Mouse (Mus musculus) erythroblast, embryonic 14.5 days (primary cell): ENCODE results near the gene Rbpj. TPM values are rescaled to one million over a fixed set of nuclear protein-coding genes. Genes with fewer than 3 reads are reported as not detected.

Source experiments
- H3K27me3 ChIP-seq: 2 replicates; pipeline ENCODE4 v1.6.1; 2012; ENCODE audit warnings: inconsistent platforms; ENCODE audit not compliant: control insufficient read depth
- H3K36me3 ChIP-seq: 2 replicates; pipeline ENCODE4 v1.6.1; 2012; ENCODE audit warnings: mild to moderate bottlenecking, inconsistent platforms; ENCODE audit not compliant: control insufficient read depth
- H3K4me1 ChIP-seq: 2 replicates; pipeline ENCODE4 v1.6.1; 2012; ENCODE audit warnings: inconsistent platforms; ENCODE audit not compliant: control insufficient read depth
- H3K4me3 ChIP-seq: replicated peaks from 2 replicates; pipeline ENCODE3; 2012; ENCODE audit warnings: moderate library complexity, mild to moderate bottlenecking, inconsistent platforms
- H3K9me3 ChIP-seq: 2 replicates; pipeline ENCODE4 v1.6.1; 2012; ENCODE audit warnings: low read length, inconsistent platforms, mixed read lengths; ENCODE audit not compliant: control insufficient read depth
- GATA1 ChIP-seq: IDR thresholded peaks from 2 replicates; pipeline ENCODE4 v1.6.1; 2012; ENCODE audit warnings: low read length, inconsistent platforms, mixed read lengths
- TAL1 ChIP-seq: IDR thresholded peaks from 3 replicates; pipeline ENCODE4 v1.6.1; 2012; ENCODE audit warnings: low read length, inconsistent platforms, mixed read lengths
- polyA plus RNA-seq: library from polyadenylated mRNA; stranded (reverse); fragments of >175 nt; gene quantifications from 2 replicates; pipeline ENCODE4 v1.2.3, GENCODE M21; 2012

The Rbpj gene
- polyA plus RNA-seq, 1 experiment = 0.21 TPM

- H3K27me3 ChIP-seq = no peaks in the 10 kb centered on the region
- H3K4me3 ChIP-seq = no peak overlapping the region
- H3K9me3 ChIP-seq = no peaks in the 10 kb centered on the region
- no peaks in the 10 kb centered on the region for H3K36me3 ChIP-seq
- H3K4me1 ChIP-seq = no peaks in the 10 kb centered on the region
- TF ChIP-seq TAL1 (no peak), GATA1 (no peak)
Observed at GRCm38 (mm10) chr5:53499571-53499970, 33.6 kb downstream of the Rbpj start.

DNA sequence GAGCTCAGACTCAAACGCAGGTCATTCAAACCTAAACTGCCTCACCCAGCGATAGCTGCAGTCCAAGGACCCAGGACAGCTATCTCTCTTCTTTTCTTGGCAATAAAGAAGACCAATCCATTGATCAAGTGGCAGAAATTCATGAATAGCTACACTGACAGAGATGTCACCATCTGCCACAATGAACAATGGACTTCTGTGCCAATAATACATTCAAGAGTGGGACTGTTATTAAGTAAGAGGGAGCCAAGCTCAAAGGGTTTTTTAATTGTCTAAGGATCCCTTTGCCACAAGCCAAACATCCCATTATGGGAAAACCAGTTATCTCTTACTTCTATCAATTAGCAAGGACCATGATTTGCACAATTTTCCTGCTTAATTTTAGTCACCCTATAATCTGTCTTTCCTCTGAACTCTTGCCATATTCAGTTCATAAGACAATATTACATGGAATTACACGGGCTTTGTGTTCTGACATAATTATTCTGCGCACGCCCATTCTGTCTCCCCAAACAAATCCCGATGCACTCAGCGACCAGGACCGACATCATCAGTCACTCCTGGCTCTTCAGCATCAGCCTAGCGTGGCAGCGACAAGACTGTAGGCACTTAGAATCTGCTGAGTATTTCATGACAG is 34.7 kb downstream of the Rbpj start:
- H3K9me3 ChIP-seq = no peaks in the 10 kb centered on the region

DNA sequence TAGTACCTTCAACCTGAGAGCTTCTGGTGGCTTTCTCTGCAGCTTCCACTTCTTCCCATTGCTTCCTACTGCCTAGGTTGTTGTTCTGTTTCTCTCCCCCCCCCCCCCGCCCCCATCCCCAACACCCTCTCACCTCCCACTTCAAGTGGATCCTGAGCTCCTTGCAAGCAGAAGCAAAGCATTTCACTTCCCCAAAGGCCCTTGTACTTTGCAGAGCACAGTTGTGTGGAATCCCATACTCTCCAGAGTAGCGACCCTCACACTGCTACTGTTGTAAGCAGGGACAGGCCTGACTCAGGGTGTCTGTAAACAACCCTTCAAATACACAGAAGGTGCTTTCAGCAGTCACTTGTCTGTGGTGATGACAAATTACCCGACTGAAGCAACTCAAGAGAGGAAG is 37.3 kb downstream of the Rbpj start:
- H3K36me3 ChIP-seq = no peaks in the 10 kb centered on the region

More for the DNA sequence above, 34.7 kb downstream of the Rbpj start:
- Histone ChIP-seq H3K27me3 (no peaks in the 10 kb centered on the region), H3K4me3 (no peak overlapping the region), H3K4me1 (no peaks in the 10 kb centered on the region), H3K36me3 (no peaks in the 10 kb centered on the region)
- TF ChIP-seq GATA1 = no peak
- no peak for TF ChIP-seq TAL1

DNA sequence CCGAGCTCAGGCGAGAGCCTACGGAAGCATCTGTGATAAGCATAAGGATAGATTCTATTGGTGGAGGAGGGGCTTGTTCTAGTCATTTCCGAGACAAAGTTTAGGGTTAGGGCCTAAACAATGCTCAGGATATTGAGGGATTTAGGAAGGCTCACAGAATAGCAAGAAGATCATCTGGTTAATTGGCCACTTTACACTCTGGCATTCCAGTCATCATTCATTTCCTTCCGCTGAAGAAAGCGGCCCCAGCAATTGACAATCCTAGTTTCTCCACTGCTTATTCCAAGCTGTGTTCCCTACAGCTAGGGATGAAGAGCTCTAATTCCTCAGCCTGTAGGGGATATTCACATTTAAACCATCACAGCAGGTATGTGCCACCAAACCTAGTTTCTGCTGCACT is 39.8 kb downstream of the Rbpj start:
- Histone ChIP-seq H3K4me1 (no peaks in the 10 kb centered on the region), H3K4me3 (no peak overlapping the region), H3K36me3 (no peaks in the 10 kb centered on the region), H3K9me3 (no peaks in the 10 kb centered on the region), H3K27me3 (no peaks in the 10 kb centered on the region)
- no peak for TF ChIP-seq TAL1
- no peak for TF ChIP-seq GATA1

More for the DNA sequence above, 37.3 kb downstream of the Rbpj start:
- TF ChIP-seq TAL1 = no peak
- Histone ChIP-seq H3K27me3 (no peaks in the 10 kb centered on the region), H3K9me3 (no peaks in the 10 kb centered on the region), H3K4me3 (no peak overlapping the region), H3K4me1 (no peaks in the 10 kb centered on the region)

- TF ChIP-seq TAL1 (no peak), GATA1 (peak; percentile 8; the same call in 1 of the 2 replicates)
- Histone ChIP-seq H3K4me3 (no peak overlapping the region), H3K36me3 (no peaks in the 10 kb centered on the region), H3K4me1 (no peaks in the 10 kb centered on the region), H3K27me3 (no peaks in the 10 kb centered on the region), H3K9me3 (no peaks in the 10 kb centered on the region)
Observed at GRCm38 (mm10) chr5:53507371-53507770, 41.4 kb downstream of the Rbpj start.

GRCm38 (mm10) chr5:53509465-53509864 is 43.5 kb downstream of the Rbpj start:
- TF ChIP-seq TAL1 (no peak), GATA1 (no peak)
- Histone ChIP-seq H3K36me3 (no peaks in the 10 kb centered on the region), H3K4me3 (no peak overlapping the region), H3K9me3 (no peaks in the 10 kb centered on the region), H3K27me3 (no peaks in the 10 kb centered on the region), H3K4me1 (no peaks in the 10 kb centered on the region)

- no peak overlapping the region for H3K4me3 ChIP-seq
- no peaks in the 10 kb centered on the region for H3K4me1 ChIP-seq
- H3K27me3 ChIP-seq = no peaks in the 10 kb centered on the region
- no peak for TF ChIP-seq TAL1
- no peak for TF ChIP-seq GATA1
- H3K36me3 ChIP-seq = no peaks in the 10 kb centered on the region
- H3K9me3 ChIP-seq = no peaks in the 10 kb centered on the region
Observed at GRCm38 (mm10) chr5:53509927-53510326, 44.0 kb downstream of the Rbpj start.

DNA sequence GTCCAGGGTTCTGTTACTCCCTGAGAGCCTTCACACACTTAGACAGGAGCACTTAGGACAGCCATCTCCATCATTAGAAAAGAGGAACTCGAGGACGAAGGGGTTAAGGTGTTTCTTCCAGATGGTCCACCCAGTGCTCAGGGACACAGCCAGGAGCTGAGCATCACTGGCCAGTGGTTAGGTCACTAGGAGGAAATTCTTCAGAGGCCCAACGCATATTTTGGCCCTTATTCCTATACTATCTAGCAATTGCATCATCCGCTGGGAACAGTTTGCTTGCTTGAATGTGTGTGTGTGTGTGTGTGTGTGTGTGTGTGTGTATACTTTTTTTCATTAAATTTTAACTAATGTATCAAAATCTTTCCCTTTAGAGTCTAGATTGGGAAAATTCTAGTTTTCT is 45.5 kb downstream of the Rbpj start:
- no peak for TF ChIP-seq GATA1
- TF ChIP-seq TAL1 = no peak
- Histone ChIP-seq H3K27me3 (no peaks in the 10 kb centered on the region), H3K4me3 (no peak overlapping the region), H3K4me1 (no peaks in the 10 kb centered on the region), H3K36me3 (no peaks in the 10 kb centered on the region), H3K9me3 (no peaks in the 10 kb centered on the region)

DNA sequence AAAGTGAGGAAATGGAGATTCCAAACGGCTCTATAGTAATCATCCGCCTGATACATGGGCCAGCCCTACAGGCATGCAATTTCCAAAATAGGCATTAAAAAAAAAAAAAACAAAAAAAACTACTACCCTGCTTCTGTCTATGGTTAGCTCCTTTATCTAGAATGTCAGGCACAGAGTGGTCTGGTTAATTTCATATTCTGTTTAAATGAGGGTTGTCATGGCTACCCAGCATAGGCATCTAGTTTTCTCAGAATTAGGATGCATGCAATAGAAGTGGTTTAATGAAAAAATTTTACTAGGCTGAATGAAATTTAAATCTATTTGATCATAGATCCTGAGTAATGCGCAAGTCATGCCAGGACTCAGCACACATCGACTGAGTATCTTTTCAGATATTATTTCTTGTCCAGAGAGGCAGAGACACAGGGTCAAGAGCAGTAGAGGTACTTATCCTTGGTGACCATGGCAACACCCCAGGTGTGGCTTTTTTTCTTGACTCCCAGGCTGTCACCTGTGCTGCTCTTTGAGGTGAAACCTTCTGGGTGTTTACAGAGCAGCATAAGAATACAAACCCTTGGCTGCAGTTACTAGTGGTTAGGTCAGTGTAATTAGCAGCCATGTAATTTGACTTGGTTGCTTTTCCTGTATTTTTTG is 49.1 kb downstream of the Rbpj start:
- H3K4me3 ChIP-seq = no peak overlapping the region
- no peaks in the 10 kb centered on the region for H3K9me3 ChIP-seq
- no peaks in the 10 kb centered on the region for H3K36me3 ChIP-seq
- no peaks in the 10 kb centered on the region for H3K27me3 ChIP-seq
- TF ChIP-seq TAL1 (no peak), GATA1 (no peak)
- no peaks in the 10 kb centered on the region for H3K4me1 ChIP-seq

DNA sequence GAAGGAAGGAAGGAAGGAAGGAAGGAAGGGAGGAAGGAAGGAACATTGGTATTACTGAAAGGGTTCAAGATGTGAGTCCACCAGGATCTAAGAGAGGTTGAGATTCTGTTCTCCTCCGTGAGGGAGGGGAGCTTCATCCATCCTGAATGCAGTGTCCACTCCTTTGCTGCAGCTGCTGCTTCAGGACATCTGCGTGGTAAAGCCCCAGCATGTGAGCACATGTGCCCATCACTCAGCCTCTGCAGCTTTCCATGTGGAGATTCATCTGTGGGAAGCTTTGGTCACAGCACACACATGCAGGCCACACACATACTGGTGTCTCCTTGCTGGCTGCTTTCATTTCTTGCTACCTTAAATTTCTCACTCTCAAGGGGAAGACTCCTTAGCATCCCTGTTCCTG is 50.5 kb downstream of the Rbpj start:
- no peaks in the 10 kb centered on the region for H3K4me1 ChIP-seq

More for the DNA sequence above, 50.5 kb downstream of the Rbpj start:
- Histone ChIP-seq H3K9me3 (no peaks in the 10 kb centered on the region), H3K36me3 (no peaks in the 10 kb centered on the region), H3K27me3 (no peaks in the 10 kb centered on the region), H3K4me3 (no peak overlapping the region)
- TF ChIP-seq GATA1 (no peak), TAL1 (no peak)
